Mouse (Mus musculus) Muller cell, postnatal 12 days (primary cell): ENCODE data around the gene Entpd7.
A peak's percentile ranks its signal among the peaks of the same experiment; 100 is the strongest.

Source experiments
- DNase-seq: peaks from one replicate; pipeline ENCODE4 v3.0.0-alpha.2; 2015; ENCODE audit errors: inconsistent ontology term

The Entpd7 gene

DNA sequence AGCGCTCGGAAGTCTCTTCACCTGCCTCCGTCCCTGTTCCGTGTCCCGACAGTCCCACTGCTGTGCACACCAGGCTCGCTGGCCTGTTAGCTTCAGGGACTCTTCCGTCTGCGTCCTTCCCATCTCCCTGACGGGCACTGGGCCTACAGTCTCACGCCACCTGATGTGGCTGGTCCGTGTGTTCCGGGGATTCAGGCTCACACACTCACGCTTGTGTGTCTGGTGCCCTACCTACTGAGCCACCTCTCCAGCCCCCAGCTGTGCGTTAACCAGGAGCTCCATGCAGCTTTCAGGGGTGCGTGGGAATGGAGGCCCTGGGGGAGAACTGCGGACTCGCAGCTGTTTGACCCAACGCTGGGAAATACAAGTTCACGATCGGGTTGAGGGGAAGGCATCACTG, 34.7 kb downstream of the Entpd7 start:
- DNase-seq = no peak

DNA sequence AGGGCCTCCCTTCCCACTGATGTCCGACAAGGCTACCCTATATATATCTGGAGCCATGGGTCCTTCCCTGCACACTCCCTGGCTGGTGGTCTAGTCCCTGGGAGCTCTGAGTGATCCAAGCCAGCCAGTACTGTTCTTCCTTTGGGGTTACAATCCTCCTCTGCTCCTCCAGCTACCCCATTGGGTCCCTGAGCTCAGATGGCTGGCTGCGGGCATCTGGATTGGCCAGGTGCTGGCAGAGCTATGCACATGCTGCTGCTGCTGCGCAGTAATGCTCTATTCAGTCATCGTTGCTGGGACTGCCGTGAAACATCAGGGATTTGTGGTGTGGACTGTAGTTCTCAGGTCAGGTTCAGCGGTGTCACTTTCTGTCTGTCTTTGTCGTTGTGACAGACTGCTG, 35.3 kb downstream of the Entpd7 start:
- DNase-seq = no peak

DNA sequence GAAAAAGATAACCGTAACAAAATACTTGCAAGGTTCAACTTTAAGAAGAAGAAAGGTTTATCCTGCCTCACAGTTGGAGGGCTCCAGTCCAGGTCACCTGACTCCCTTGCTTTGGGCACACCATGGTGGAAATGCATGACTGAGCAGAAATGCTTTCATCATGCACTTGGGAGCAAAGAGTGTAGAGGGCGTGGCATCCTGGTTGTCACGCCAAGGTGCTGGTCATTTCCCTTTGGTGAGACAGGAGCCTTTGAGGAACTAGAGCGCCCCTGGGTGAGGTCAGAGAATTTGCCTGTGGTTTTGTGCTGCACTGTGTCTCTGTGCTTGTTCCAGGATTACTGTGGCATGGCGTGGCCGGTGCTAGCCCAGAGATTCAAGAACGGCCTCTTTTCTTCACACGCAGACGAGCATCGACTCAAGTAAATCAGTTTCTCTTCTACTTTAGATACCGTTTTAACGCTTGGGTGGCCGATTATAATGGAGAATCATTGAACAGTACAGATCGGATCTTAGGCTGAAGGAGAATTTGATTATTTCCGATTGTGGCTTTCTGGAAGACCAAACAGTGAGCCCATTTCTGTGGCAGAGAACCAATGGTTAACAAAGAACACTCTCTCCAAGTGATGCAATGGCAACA, 37.2 kb downstream of the Entpd7 start:
- no peak for DNase-seq

- peak; percentile 6 for DNase-seq
Observed at GRCm38 (mm10) chr19:43729296-43730036, 40.0 kb downstream of the Entpd7 start.

DNA sequence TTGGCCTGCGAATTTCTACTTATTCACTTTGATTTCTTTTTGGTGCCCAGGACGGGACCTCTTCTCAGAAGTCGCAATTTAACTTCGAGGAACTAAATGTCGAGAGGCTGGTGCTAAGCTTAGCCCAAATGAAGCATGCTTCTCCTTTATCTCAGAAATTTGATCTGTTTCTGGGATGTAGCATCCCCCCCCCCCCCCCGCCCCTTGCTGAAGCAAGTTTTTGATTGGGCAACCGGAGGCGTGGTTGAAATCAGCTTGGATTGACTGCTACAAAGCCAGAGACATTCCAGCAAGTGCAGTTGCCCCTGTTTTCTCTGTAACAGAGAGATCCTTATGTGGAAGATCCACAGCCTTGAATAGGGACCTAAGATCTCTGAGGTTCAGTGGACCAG, 40.6 kb downstream of the Entpd7 start:
- DNase-seq = peak; percentile 32

GRCm38 (mm10) chr19:43731157-43731556, 41.7 kb downstream of the Entpd7 start:
- DNase-seq = no peak

- DNase-seq = no peak
Observed at GRCm38 (mm10) chr19:43738409-43738808, 48.9 kb downstream of the Entpd7 start.

DNA sequence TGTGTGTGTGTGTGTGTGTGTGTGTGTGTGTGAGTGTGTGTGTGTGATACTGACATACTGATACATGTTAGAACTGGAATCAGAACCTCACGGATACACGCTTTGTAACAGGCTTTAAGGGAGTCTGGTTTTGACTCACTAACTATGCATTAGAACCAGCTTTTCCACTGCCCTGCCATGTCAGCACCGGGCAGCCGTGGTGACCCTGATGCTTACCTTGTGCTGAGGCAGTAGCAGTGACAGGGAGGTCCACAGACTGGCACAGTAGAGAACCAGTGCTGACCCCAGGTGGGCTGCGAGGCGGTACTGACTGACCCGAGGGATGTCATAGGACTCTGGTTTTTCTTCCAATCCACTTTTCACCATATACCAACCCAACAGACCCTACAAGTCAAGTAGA, 53.9 kb downstream of the Entpd7 start:
- DNase-seq = no peak

DNA sequence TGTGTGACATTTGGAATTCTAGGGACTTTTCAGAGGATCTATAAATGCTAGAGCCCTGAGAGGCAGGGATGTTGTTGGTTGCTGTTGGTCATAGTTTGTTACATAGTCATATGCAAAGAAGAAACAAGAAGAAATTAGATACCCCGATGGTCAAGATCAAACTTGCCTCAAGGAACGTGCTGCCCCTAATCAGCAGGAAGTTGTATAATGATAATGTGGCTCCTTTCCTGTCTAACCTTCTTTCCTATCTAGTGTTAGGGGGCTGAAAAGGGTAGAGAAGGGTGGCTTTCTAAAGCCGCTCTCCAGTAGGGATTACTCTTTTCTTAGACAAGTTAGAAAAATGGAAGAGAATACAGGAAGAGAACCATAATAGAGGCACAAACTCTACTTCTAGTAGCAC, 56.3 kb downstream of the Entpd7 start:
- DNase-seq = no peak

- no peak for DNase-seq
Observed at GRCm38 (mm10) chr19:43747877-43748276, 58.4 kb downstream of the Entpd7 start.

DNA sequence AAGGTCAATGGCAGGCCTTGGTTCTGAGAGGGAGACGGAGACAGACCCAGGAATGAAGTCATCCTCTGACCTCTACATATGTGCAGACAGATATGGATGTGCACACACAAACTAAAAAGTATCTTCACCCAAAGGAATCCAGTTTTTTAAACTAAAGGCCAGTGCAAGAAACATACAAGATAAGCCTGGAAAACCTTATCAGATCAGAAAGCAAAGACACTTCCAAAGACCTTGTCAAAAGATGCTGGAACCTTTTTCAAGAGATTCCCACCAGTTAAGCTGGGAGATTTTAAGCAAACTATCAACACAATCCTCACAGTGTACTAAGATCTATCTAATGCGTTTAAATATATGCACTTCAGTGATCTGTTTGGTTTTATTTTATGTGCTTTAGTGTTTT, 60.5 kb downstream of the Entpd7 start:
- DNase-seq = no peak

GRCm38 (mm10) chr19:43752489-43753225, 63.2 kb downstream of the Entpd7 start, which contains the start of the genes Cutc and Cox15:
Cutc (plus strand) TSS chr19:43752996.
Cox15 (minus strand) TSS chr19:43753000.
- peak; percentile 98 for DNase-seq

DNA sequence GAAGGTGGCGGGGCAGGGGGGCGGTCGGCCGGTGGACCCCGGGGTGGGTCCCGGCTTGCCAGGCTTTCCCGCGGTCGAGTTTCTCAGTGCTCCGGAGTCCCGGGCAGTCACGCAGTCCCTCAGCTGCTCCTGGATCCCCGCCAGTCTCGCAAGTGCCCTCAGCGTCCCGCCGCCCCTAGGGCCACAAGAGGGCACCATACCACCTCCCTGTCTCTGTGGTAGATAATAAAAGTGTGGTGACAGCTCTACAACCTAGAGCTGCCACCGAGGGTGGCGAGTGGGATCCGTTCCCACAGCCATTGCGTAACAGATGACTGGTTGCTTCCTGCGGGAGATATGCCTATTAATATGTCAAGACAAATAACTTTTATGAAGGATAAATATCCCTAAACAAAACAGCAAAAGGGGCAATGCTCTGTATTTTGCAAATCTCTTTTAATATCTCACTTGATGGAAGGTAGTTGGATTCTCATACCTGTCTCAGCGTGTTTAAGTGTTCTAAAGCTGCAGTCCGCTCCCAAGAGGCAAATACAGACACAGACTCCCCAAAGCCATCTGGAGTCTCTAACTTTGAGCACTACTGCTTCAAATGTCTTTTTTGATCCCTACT, 63.9 kb downstream of the Entpd7 start:
- DNase-seq = peak; percentile 94

GRCm38 (mm10) chr19:43754237-43754636, 64.8 kb downstream of the Entpd7 start:
- no peak for DNase-seq

- DNase-seq = no peak
Observed at GRCm38 (mm10) chr19:43754872-43755271, 65.4 kb downstream of the Entpd7 start.

- DNase-seq = peak; percentile 43
Observed at GRCm38 (mm10) chr19:43760504-43760903, 71.0 kb downstream of the Entpd7 start.

GRCm38 (mm10) chr19:43761543-43762256, 72.2 kb downstream of the Entpd7 start:
- DNase-seq = no peak

- no peak for DNase-seq
Observed at GRCm38 (mm10) chr19:43762410-43762809, 72.9 kb downstream of the Entpd7 start.

DNA sequence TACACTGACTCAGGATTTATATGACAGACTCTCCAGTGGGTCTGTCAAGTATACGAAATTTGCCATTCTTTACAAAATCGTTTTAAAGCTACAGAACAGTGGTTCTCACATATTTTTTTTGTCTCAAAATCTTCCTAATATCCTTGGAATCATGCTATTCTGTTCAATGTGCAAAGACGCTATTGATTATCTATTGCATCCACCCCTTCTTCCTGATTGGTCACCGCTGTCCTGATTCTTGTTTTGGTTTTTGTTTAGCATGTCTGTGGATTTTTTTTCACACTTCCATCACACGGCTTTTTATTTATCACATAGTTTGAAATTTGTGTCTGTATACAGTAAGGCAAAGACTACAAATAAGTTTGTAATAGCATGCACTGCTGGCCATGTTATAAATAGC, 77.0 kb downstream of the Entpd7 start:
- DNase-seq = no peak

DNA sequence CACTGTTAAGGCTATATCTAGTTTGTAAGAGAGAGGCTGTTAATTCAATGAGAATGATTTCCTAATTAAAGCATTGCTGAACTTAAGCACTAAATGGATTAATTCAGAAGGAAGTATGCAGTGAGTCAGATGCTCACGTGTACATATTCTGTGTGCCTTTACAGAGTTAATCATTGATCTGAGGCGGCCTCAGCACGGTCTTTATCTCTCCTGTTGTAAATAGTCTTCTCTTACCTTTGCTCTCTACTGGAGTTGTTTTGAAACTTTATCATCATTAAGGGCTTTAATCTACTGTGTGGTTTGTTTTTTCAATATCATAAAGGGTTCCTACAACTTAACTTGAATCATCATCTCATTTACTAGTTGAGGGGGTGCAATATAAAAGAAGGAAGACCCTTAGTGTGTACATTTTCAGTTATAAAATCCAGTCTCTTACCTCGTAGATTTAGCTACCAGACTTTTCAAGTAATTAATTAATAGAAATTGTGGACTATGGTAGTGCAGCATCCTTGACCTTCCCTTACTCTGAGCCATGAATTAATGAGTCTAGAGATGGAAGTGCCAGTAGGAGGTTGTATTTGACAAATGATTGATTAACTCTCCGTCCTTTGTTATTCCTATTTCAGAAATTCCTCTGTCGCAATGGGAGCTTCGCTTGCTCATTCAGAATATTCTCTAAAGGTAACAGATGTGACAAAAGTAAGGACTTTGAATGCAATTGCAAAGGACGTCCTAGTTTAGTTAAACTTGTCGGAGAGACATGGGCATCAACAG, 78.3 kb downstream of the Entpd7 start:
- no peak for DNase-seq
